Mouse (Mus musculus): ENCODE data around the gene Cfap77. TPM values are rescaled to one million over a fixed set of nuclear protein-coding genes. Genes with fewer than 3 reads are reported as not detected.

Cfap77 gene
- polyA plus RNA-seq, 1 experiment from 2014 or later = 0.55 TPM

DNA sequence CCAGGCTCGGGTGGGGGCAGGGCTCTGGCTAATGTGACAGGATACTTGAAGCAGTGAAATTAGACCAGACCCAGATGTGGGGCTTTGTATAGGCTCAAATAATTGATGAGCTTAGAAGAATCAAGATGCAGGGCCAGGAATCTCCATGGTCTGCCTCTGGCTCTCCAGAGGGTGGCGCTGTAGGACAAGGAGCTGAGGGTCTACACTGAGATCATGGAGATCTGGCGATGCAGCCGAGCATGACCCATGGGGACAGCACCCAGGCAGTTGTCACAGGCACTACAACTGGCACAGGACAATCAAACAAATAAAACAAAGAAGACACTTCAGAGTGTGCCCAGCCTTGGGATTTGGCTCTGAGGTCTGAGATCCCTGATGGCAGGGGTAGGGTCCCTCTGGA is 131.0 kb downstream of the Cfap77 start:
- Histone ChIP-seq H3K27me3 (ENCODE audit: control insufficient read depth, insufficient read depth, low read length) (peaks cover 52% of the 10 kb centered on the region), H3K9me3 (ENCODE audit: control insufficient read depth, low read length) (no peaks in the 10 kb centered on the region), H3K4me1 (replicated peaks; ENCODE audit: control insufficient read depth, insufficient read depth, low read length) (no peaks in the 10 kb centered on the region), H3K4me3 (ENCODE audit: low read depth, low read length) (no peak overlapping the region), H3K4me2 (ENCODE audit: low read depth, low read length, severe bottlenecking) (no peak overlapping the region), H3K36me3 (ENCODE audit: control insufficient read depth, insufficient read depth, low read length) (no peaks in the 10 kb centered on the region), H3K9ac (ENCODE audit: low read length) (no peak overlapping the region), H3K27ac (ENCODE audit: low read depth, low read length) (no peak overlapping the region)
- ATAC-seq (replicated peaks; ENCODE audit: low FRiP score) (peak; percentile 55; the same call in 1 of the 2 replicates), DNase-seq (ENCODE audit: low spot score) (peak; percentile 91)
- 2% methylated on average over 4 of the region's 4 CpGs for WGBS

DNA sequence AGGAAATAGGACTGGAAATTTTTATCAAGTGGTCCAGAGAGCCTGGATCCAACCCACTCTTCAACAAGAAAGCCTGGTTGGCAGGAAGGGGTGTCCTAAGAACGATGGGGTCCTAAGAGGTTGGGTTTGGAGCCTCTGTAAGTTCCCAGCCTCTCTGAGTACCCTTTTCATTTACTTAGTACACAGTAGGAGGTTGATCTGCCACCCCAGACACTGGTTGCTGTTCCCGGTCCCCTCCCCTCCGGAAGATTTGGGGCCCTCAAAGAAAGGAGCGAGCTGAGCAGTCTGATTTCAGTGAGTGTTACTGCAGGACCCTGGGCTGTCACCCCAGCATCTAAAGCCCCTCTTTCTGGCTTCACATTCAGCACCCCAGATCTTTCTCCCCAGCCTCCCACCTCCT is 135.9 kb downstream of the Cfap77 start:
- Histone ChIP-seq H3K4me3 (ENCODE audit: low read depth, low read length) (no peak overlapping the region), H3K36me3 (ENCODE audit: control insufficient read depth, insufficient read depth, low read length) (no peaks in the 10 kb centered on the region), H3K9me3 (ENCODE audit: control insufficient read depth, low read length) (no peaks in the 10 kb centered on the region), H3K9ac (ENCODE audit: low read length) (no peak overlapping the region), H3K4me1 (replicated peaks; ENCODE audit: control insufficient read depth, insufficient read depth, low read length) (peaks cover 6% of the 10 kb centered on the region; the same call in 1 of the 2 replicates), H3K27me3 (ENCODE audit: control insufficient read depth, insufficient read depth, low read length) (peaks cover 93% of the 10 kb centered on the region), H3K27ac (ENCODE audit: low read depth, low read length) (no peak overlapping the region), H3K4me2 (ENCODE audit: low read depth, low read length, severe bottlenecking) (no peak overlapping the region)
- ATAC-seq (replicated peaks; ENCODE audit: low FRiP score) = no peak
- no peak for DNase-seq (ENCODE audit: low spot score)
- WGBS = 0% methylated on average over 4 of the region's 4 CpGs

DNA sequence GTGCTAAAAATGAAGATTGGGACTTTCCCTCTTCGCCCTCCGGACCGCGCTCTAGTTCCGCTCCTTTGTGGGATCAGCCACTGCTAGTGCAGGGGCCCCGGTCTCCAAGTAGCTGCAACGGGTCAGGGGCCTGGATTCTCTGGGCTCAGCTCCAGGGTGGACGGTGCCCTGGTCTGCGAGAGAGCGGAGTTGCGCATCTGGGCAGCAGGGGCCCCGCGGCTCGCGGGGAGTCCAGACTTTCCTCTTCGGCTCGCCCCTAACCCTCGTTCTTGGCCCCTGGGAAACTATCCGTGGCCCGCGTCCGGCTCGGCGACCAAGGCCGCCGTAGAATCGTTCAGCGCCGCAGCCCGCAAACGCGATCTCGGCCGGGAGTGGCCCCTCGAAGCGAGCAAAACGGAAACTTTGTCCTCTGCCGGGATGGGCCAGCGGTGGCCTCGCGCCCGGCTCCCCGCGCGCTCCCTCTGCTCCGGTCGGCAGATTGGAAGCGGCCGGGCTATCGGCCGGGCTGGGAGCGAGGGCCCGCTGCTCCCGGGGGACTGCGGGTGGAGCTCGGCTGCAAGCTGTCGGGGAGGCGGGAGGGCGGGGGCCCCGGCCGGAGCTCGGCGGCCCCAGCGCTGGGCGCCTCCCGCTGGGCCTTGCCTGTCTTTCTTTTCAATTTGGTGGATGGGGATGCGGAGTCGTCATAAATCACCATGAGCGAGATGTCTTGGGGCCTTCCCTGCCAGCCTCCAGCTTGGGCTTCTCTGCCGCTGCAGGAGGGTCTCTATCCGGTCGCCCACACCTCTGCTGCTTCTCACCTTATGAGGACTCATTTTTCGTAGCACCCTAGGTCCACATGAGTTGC is 137.1 kb downstream of the Cfap77 start:
- no peaks in the 10 kb centered on the region for H3K36me3 ChIP-seq (ENCODE audit: control insufficient read depth, insufficient read depth, low read length)
- peaks cover 7% of the 10 kb centered on the region; the same call in 1 of the 2 replicates for H3K4me1 ChIP-seq (replicated peaks; ENCODE audit: control insufficient read depth, insufficient read depth, low read length)
- peaks cover 95% of the 10 kb centered on the region for H3K27me3 ChIP-seq (ENCODE audit: control insufficient read depth, insufficient read depth, low read length)
- peak overlapping the region; percentile 15; the same call in 1 of the 2 replicates for H3K4me3 ChIP-seq (ENCODE audit: low read depth, low read length)
- no peaks in the 10 kb centered on the region for H3K9me3 ChIP-seq (ENCODE audit: control insufficient read depth, low read length)
- no peak overlapping the region for H3K27ac ChIP-seq (ENCODE audit: low read depth, low read length)
- ATAC-seq (replicated peaks; ENCODE audit: low FRiP score) = 0 out of 2 replicates have a peak, but pooled peaks have one; percentile 10
- under 1% methylated on average over 71 of the region's 73 CpGs for WGBS
- DNase-seq (ENCODE audit: low spot score) = peak; percentile 69
- peak overlapping the region; percentile 30 for H3K9ac ChIP-seq (ENCODE audit: low read length)
- H3K4me2 ChIP-seq (ENCODE audit: low read depth, low read length, severe bottlenecking) = peak overlapping the region; percentile 26; the same call in 1 of the 2 replicates

DNA sequence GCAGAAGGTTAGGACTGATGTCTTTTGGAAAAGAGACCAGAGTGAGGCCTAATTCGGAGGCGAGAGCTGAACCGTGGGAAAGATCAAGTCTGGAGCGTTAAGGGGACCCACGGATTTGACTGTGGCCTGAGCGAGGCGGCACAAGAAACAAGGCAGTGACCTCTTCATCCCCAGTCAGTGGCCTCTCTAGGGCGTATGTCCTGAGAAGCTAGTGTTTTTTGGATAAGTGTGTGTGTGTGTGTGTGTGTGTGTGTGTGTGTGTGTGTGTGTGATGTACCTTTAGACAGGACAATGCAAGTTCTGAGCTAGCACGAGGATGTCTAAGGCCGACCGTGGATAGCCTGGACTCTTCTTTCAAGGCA is 137.7 kb downstream of the Cfap77 start:
- 2% methylated on average over 11 of the region's 11 CpGs for WGBS
- Histone ChIP-seq H3K4me2 (ENCODE audit: low read depth, low read length, severe bottlenecking) (no peak overlapping the region), H3K4me3 (ENCODE audit: low read depth, low read length) (no peak overlapping the region), H3K36me3 (ENCODE audit: control insufficient read depth, insufficient read depth, low read length) (no peaks in the 10 kb centered on the region), H3K4me1 (replicated peaks; ENCODE audit: control insufficient read depth, insufficient read depth, low read length) (peaks cover 9% of the 10 kb centered on the region; the same call in 1 of the 2 replicates), H3K27me3 (ENCODE audit: control insufficient read depth, insufficient read depth, low read length) (peaks cover 95% of the 10 kb centered on the region), H3K9ac (ENCODE audit: low read length) (no peak overlapping the region; the same call in 1 of the 2 replicates), H3K9me3 (ENCODE audit: control insufficient read depth, low read length) (no peaks in the 10 kb centered on the region), H3K27ac (ENCODE audit: low read depth, low read length) (no peak overlapping the region)
- DNase-seq (ENCODE audit: low spot score) (no peak), ATAC-seq (replicated peaks; ENCODE audit: low FRiP score) (no peak)

DNA sequence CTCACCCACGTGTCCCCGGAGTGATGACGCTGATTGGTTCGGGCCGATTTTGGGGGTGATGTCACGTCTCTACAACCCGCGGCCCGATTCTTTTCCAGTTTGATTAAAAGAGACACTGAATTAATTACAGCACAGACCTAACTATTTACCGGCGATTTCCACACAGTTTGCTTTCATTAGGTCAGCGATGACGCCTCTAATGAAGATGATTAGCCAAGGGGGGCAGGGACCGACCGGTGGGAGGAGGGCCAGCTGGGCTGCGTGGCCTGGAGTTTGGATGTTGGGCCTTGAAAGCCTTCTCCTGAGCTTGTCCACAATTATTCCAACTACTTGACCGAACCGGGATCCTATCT is 138.4 kb downstream of the Cfap77 start, which contains the start of gene Barhl1:
Gene Barhl1, minus strand, starts transcription at position 156 of the 353 bp plus-strand sequence.
- Histone ChIP-seq H3K36me3 (ENCODE audit: control insufficient read depth, insufficient read depth, low read length) (no peaks in the 10 kb centered on the region), H3K4me2 (ENCODE audit: low read depth, low read length, severe bottlenecking) (peak within 1 kb of the TSS; percentile 26; the same call in 1 of the 2 replicates), H3K4me3 (ENCODE audit: low read depth, low read length) (peak within 1 kb of the TSS; percentile 2; the same call in 1 of the 2 replicates), H3K9me3 (ENCODE audit: control insufficient read depth, low read length) (no peaks in the 10 kb centered on the region), H3K27me3 (ENCODE audit: control insufficient read depth, insufficient read depth, low read length) (peaks cover 95% of the 10 kb centered on the region), H3K9ac (ENCODE audit: low read length) (peak within 1 kb of the TSS; percentile 30; the same call in 1 of the 2 replicates), H3K4me1 (replicated peaks; ENCODE audit: control insufficient read depth, insufficient read depth, low read length) (peaks cover 14% of the 10 kb centered on the region; the same call in 1 of the 2 replicates), H3K27ac (ENCODE audit: low read depth, low read length) (no peak within 1 kb of the TSS)
- under 1% methylated on average over 18 of the region's 18 CpGs for WGBS
- DNase-seq (ENCODE audit: low spot score) (no peak), ATAC-seq (replicated peaks; ENCODE audit: low FRiP score) (no peak)

DNA sequence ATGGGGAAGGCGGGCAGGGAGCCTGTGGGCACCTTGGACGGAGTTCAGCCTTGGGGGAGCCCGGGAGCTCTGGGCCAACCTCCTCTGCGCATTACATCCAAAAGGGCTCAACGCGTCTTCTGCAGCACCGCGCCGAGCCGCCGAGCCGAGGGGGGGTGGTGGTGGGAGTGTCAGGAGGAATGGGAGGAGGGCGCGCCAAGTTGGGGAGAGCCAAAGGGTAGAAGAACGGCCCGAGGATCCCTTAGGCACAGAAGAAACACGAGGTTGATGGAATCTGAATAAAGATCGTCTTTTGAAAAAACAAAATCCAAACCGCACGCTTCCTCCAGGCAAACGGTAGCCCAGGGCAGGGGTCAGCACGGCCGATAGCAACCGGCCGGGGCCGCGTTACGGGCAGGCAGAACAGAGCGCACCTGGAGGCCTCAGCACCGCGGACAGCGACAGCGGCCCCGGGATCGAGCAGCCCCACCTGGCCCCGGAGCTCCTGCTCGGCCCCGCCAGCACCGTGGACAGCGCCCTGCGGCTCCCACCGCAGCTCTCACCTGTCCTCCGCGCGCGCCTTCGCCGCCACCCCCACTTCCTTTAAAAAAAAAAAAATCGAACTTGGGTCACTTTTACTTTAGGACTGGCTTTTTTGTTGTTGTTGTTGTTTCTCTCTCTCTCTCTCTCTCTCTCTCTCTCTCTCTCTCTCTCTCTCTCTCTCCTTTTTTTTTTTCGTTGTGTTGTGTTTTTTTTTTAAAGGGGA is 138.9 kb downstream of the Cfap77 start:
- no peak overlapping the region for H3K9ac ChIP-seq (ENCODE audit: low read length)
- under 1% methylated on average over 50 of the region's 50 CpGs for WGBS
- H3K9me3 ChIP-seq (ENCODE audit: control insufficient read depth, low read length) = no peaks in the 10 kb centered on the region
- no peak overlapping the region for H3K4me2 ChIP-seq (ENCODE audit: low read depth, low read length, severe bottlenecking)
- ATAC-seq (replicated peaks; ENCODE audit: low FRiP score) = 0 out of 2 replicates have a peak, but pooled peaks have one; percentile 39
- H3K4me3 ChIP-seq (ENCODE audit: low read depth, low read length) = peak overlapping the region; percentile 2; the same call in 1 of the 2 replicates
- H3K27me3 ChIP-seq (ENCODE audit: control insufficient read depth, insufficient read depth, low read length) = peaks cover 95% of the 10 kb centered on the region
- DNase-seq (ENCODE audit: low spot score) = peak; percentile 85
- peaks cover 20% of the 10 kb centered on the region; the same call in 1 of the 2 replicates for H3K4me1 ChIP-seq (replicated peaks; ENCODE audit: control insufficient read depth, insufficient read depth, low read length)
- H3K36me3 ChIP-seq (ENCODE audit: control insufficient read depth, insufficient read depth, low read length) = no peaks in the 10 kb centered on the region
- no peak overlapping the region for H3K27ac ChIP-seq (ENCODE audit: low read depth, low read length)

DNA sequence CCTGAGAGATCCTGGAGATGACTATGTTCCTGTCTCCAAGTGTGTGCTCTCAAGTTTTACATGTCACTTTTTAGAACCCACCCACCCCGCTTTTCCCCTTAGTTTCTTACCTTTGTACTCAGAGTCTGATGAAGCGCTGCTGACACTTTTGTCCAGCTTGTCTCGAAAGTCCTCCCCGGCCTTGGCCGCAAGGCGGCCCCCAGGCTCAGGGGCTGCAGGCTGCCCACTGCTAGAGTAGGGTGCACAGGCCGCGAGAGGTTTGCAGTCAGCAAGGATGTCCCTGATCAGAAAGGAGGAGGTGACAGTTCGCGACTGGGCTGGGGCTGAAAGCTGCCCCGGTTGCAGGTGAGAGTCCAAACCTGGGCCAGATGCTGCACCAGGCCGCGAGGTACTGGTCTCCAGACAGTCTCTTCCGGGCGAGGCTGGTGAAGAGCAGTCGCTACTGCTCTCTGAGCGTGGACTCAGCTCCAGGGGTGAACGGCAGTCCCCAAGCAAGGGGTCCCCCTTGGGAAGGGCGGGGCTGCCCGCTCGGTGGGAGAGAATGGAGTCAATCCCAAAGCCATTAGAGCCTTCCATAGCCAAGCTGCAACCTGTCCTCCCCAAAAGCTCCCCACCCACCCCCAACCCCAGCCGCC is 139.6 kb downstream of the Cfap77 start:
- peaks cover 23% of the 10 kb centered on the region; the same call in 1 of the 2 replicates for H3K4me1 ChIP-seq (replicated peaks; ENCODE audit: control insufficient read depth, insufficient read depth, low read length)
- WGBS = 2% methylated on average over 22 of the region's 22 CpGs

DNA sequence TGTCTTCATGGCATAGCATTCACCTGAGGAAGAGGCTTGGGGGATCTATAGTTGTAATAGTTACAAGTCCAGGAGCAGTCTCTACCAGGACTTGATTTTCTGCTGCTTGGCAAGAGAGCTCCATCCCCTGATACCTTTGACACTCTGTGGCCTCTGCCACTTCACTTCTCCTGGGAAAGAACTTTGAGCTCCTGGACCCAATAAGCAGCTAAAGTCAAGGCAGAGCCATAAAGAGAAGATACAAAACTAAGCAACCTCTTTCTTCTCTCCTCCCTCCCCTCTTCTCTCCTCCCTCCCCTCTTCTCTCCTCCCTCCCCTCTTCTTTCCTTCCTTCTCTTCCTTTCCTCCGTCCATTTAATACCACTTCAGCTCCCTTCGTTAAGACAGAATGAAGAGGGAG is 140.7 kb downstream of the Cfap77 start:
- Histone ChIP-seq H3K9me3 (ENCODE audit: control insufficient read depth, low read length) (no peaks in the 10 kb centered on the region), H3K27me3 (ENCODE audit: control insufficient read depth, insufficient read depth, low read length) (peaks cover 99% of the 10 kb centered on the region), H3K36me3 (ENCODE audit: control insufficient read depth, insufficient read depth, low read length) (no peaks in the 10 kb centered on the region), H3K4me3 (ENCODE audit: low read depth, low read length) (no peak overlapping the region), H3K4me2 (ENCODE audit: low read depth, low read length, severe bottlenecking) (no peak overlapping the region), H3K27ac (ENCODE audit: low read depth, low read length) (no peak overlapping the region), H3K9ac (ENCODE audit: low read length) (no peak overlapping the region), H3K4me1 (replicated peaks; ENCODE audit: control insufficient read depth, insufficient read depth, low read length) (peaks cover 28% of the 10 kb centered on the region; the same call in 1 of the 2 replicates)
- ATAC-seq (replicated peaks; ENCODE audit: low FRiP score) = no peak
- WGBS = 0% methylated on average over 2 of the region's 2 CpGs
- DNase-seq (ENCODE audit: low spot score) = no peak

More for the DNA sequence above, 139.6 kb downstream of the Cfap77 start:
- DNase-seq (ENCODE audit: low spot score) = no peak
- Histone ChIP-seq H3K4me2 (ENCODE audit: low read depth, low read length, severe bottlenecking) (no peak overlapping the region), H3K9ac (ENCODE audit: low read length) (no peak overlapping the region), H3K36me3 (ENCODE audit: control insufficient read depth, insufficient read depth, low read length) (no peaks in the 10 kb centered on the region), H3K9me3 (ENCODE audit: control insufficient read depth, low read length) (no peaks in the 10 kb centered on the region), H3K27me3 (ENCODE audit: control insufficient read depth, insufficient read depth, low read length) (peaks cover 97% of the 10 kb centered on the region), H3K4me3 (ENCODE audit: low read depth, low read length) (peak overlapping the region; percentile 6; the same call in 1 of the 2 replicates), H3K27ac (ENCODE audit: low read depth, low read length) (no peak overlapping the region)
- ATAC-seq (replicated peaks; ENCODE audit: low FRiP score) = no peak

Measured in forebrain, embryonic 11.5 days (tissue).